30 mouse cellular contexts compared by ENCODE assay signal in the genomic region with DNA sequence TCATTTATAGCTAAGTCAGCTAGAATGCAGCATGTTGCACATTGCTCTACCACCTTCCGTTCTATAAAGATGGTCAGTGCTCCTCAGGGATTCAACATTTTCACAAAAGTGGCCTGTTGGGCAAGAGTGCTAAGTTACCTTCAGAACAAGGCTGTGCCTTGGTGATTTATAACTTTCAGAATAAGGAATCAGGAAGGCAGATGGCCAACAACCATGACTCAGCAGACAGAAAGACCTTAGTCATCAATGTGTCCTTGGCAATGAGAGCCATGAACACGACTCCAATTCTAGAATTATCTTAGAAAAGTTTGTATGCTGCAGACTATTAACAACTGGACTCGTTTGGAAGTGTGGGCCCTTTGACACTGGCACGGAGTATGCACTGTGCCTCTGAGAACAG. TPM values are rescaled to one million over a fixed set of nuclear protein-coding genes. Genes with fewer than 3 reads are reported as not detected.
DNase-seq lines count a peak whose midpoint lies in the region; ATAC-seq and TF ChIP-seq lines count a peak whose summit lies in the region.
"Had no signal": no experiment of that assay in that cellular context is flagged by ENCODE, and none has a peak within 500 bp of the region (broad histone marks: within the 10 kb centered on the region; RNA-seq: fewer than 3 reads in every experiment).

No protein-coding gene starts in this region.

- no peaks in the 10 kb centered on the region for H3K36me3 ChIP-seq in ES-E14 (ENCODE audit: control insufficient read depth, insufficient read depth, low read length, poor library complexity, severe bottlenecking)
- H3K36me3 ChIP-seq in midbrain, embryonic 11.5 days (ENCODE audit: control insufficient read depth, insufficient read depth, low read length), result no peaks in the 10 kb centered on the region
- H3K36me3 ChIP-seq in midbrain, postnatal 0 days (ENCODE audit: insufficient read depth, low read length), result no peaks in the 10 kb centered on the region
- H3K36me3 ChIP-seq: embryonic facial prominence, embryonic 13.5 days; heart, embryonic 10.5 days; hindbrain, embryonic 15.5 days; limb, embryonic 12.5 days had no signal

- H3K9ac ChIP-seq in ES-E14 (ENCODE audit: insufficient read depth, low read depth, low read length, poor library complexity, severe bottlenecking), result no peak overlapping the region
- H3K9ac ChIP-seq in midbrain, embryonic 11.5 days (ENCODE audit: low read length), result no peak overlapping the region
- H3K9ac ChIP-seq in midbrain, postnatal 0 days (replicated peaks; ENCODE audit: low read length, poor library complexity, severe bottlenecking), result no peak overlapping the region
- H3K9ac ChIP-seq: embryonic facial prominence, embryonic 13.5 days; forebrain, embryonic 13.5 days; hindbrain, embryonic 15.5 days; limb, embryonic 12.5 days; liver, postnatal 0 days had no signal

- H3K9me3 ChIP-seq in ES-E14 (ENCODE audit: control insufficient read depth, insufficient read depth, low read depth, low read length), result no peaks in the 10 kb centered on the region
- no peaks in the 10 kb centered on the region for H3K9me3 ChIP-seq in midbrain, embryonic 11.5 days (ENCODE audit: control insufficient read depth, low read length)
- no peaks in the 10 kb centered on the region for H3K9me3 ChIP-seq in midbrain, postnatal 0 days (ENCODE audit: low read length)
- H3K9me3 ChIP-seq: embryonic facial prominence, embryonic 13.5 days; forebrain, embryonic 13.5 days; heart, embryonic 10.5 days; hindbrain, embryonic 15.5 days; limb, embryonic 12.5 days had no signal

- no peak overlapping the region for H3K4me3 ChIP-seq in ES-E14 (ENCODE audit: insufficient read depth in 1 of 2, low read depth in 1 of 2, low read length in 2 of 2, poor library complexity in 1 of 2, severe bottlenecking in 1 of 2)
- H3K4me3 ChIP-seq in midbrain, embryonic 11.5 days (ENCODE audit: low read depth, low read length), result no peak overlapping the region
- H3K4me3 ChIP-seq in midbrain, postnatal 0 days (ENCODE audit: low read depth, low read length), result no peak overlapping the region
- H3K4me3 ChIP-seq: embryonic facial prominence, embryonic 13.5 days; erythroblast, embryonic 14.5 days; forebrain, embryonic 13.5 days; heart, embryonic 10.5 days; hindbrain, embryonic 15.5 days; limb, embryonic 12.5 days had no signal

- no peaks in the 10 kb centered on the region for H3K27me3 ChIP-seq in midbrain, embryonic 11.5 days (ENCODE audit: control insufficient read depth, insufficient read depth, low read length)
- no peaks in the 10 kb centered on the region for H3K27me3 ChIP-seq in midbrain, postnatal 0 days (ENCODE audit: insufficient read depth, low read length)
- H3K27me3 ChIP-seq: embryonic facial prominence, embryonic 13.5 days; forebrain, embryonic 13.5 days; hindbrain, embryonic 15.5 days; limb, embryonic 12.5 days had no signal

- 88% methylated on average over 4 of the region's 4 CpGs for WGBS in midbrain, embryonic 11.5 days
- WGBS in midbrain, postnatal 0 days, result 89% methylated on average over 4 of the region's 4 CpGs

- no peak for TF ChIP-seq CTCF in midbrain, postnatal 0 days (IDR thresholded peaks at IDR 0.05)

- DNase-seq in 416B (ENCODE audit: low read depth) (peak; percentile 13), ES-E14 (ENCODE audit: low read depth, low spot score) (no peak)
- peak; percentile 78 to 95 for DNase-seq in adrenal gland, adult (ENCODE audit: inconsistent age in 2 of 2, low spot score in 1 of 2)
- peak; percentile 66 for DNase-seq in adrenal gland, postnatal 25 days
- no peak for DNase-seq in spleen, postnatal 4 days (ENCODE audit: low spot score in 2 of 2)
- no peak for DNase-seq in left cerebral cortex, postnatal 36 days (ENCODE audit: low spot score in 2 of 2)
- DNase-seq in midbrain, embryonic 11.5 days (ENCODE audit: low spot score, missing footprints), result no peak
- no peak for DNase-seq in midbrain, postnatal 0 days (ENCODE audit: low spot score)
- DNase-seq: cerebellum, adult 2 months; cerebellum, postnatal 25 days; liver, postnatal 0 days had no signal

- no peaks in the 10 kb centered on the region for H3K4me1 ChIP-seq in ES-E14 (ENCODE audit: control insufficient read depth in 2 of 2, insufficient read depth in 2 of 2, low read length in 2 of 2, poor library complexity in 1 of 2)
- no peaks in the 10 kb centered on the region for H3K4me1 ChIP-seq in midbrain, embryonic 11.5 days (ENCODE audit: control insufficient read depth, insufficient read depth, low read length)
- H3K4me1 ChIP-seq in midbrain, postnatal 0 days (ENCODE audit: insufficient read depth, low read length), result no peaks in the 10 kb centered on the region
- H3K4me1 ChIP-seq: embryonic facial prominence, embryonic 13.5 days; forebrain, embryonic 13.5 days; heart, embryonic 10.5 days; hindbrain, embryonic 15.5 days; limb, embryonic 12.5 days had no signal

- H3K4me2 ChIP-seq in midbrain, embryonic 11.5 days, result no peak overlapping the region
- no peak overlapping the region for H3K4me2 ChIP-seq in midbrain, postnatal 0 days (ENCODE audit: low read depth, low read length, poor library complexity, severe bottlenecking)
- H3K4me2 ChIP-seq: embryonic facial prominence, embryonic 13.5 days; forebrain, embryonic 13.5 days; hindbrain, embryonic 15.5 days; limb, embryonic 12.5 days; liver, embryonic 11.5 days had no signal

- in situ Hi-C loops in ES-E14 (cut with MboI; ENCODE audit: low sequenced_read_pairs in 2 of 2, unreplicated experiment in 2 of 2), result no loop called here

- no peak for ATAC-seq in midbrain, embryonic 11.5 days (ENCODE audit: low FRiP score)
- no peak for ATAC-seq in midbrain, postnatal 0 days (ENCODE audit: low FRiP score)
- ATAC-seq: forebrain, embryonic 13.5 days; intestine, embryonic 16.5 days; liver, postnatal 0 days; lung, postnatal 0 days; midbrain, embryonic 16.5 days had no signal

- intact Hi-C loops in left cerebral cortex, postnatal 36 days (cut with DNase I), result no loop called here

- no peak overlapping the region for H3K27ac ChIP-seq in ES-E14 (ENCODE audit: insufficient read depth, low read depth, low read length, poor library complexity, severe bottlenecking)
- H3K27ac ChIP-seq in midbrain, embryonic 11.5 days (ENCODE audit: low read depth, low read length), result no peak overlapping the region
- H3K27ac ChIP-seq in midbrain, postnatal 0 days (ENCODE audit: low read depth, low read length), result no peak overlapping the region
- H3K27ac ChIP-seq: embryonic facial prominence, embryonic 13.5 days; forebrain, embryonic 13.5 days; heart, embryonic 10.5 days; hindbrain, embryonic 15.5 days; limb, embryonic 12.5 days; macrophage had no signal

TF ChIP-seq in ES-E14, 5 proteins besides CTCF, POLR2A, EP300 and RAD21:
- no peak for TF ChIP-seq ZC3H11A (IDR thresholded peaks at IDR 0.05; ENCODE audit: borderline replicate concordance, low read depth, low read length)
- TF ChIP-seq MAFK (IDR thresholded peaks at IDR 0.05; ENCODE audit: insufficient read depth, low read depth, low read length), result peak; percentile 59; the same call in 1 of the 2 replicates

RNA-seq across cellular contexts. Expression of a gene that starts 33.5 kb away (rescaled TPM):
- not detected in 2 replicates for total RNA-seq in ES-E14 (2012; rRNA removed)
- not detected in 2 replicates for total RNA-seq in adrenal gland, postnatal 25 days (2021)
- not detected for total RNA-seq in left cerebral cortex, postnatal 36 days (2021)
- not detected in 2 replicates for polyA plus RNA-seq in midbrain, embryonic 11.5 days (2014; fragmentation: Nextera tagmentation; extraction: Ambion mirVana)
- total RNA-seq in midbrain, postnatal 0 days (2014; rRNA removed), result not detected in 2 replicates
- not detected in 2 replicates for polyA plus RNA-seq in midbrain, postnatal 0 days (2015; fragmentation: Nextera tagmentation; extraction: Ambion mirVana)
- total RNA-seq: gastrocnemius, adult 8-10 months; granulocyte monocyte progenitor cell, adult 5-6 weeks; hematopoietic stem cell, adult 5-6 weeks; layer of hippocampus, postnatal 10 days had no signal
- polyA plus RNA-seq: cerebellum, adult 2 months; embryonic facial prominence, embryonic 13.5 days; erythroblast, embryonic 14.5 days; forebrain, embryonic 13.5 days; heart, embryonic 10.5 days; heart, embryonic 16.5 days; hindbrain, embryonic 15.5 days; intestine, embryonic 16.5 days; kidney, embryonic 14.5 days; limb, embryonic 12.5 days; liver, embryonic 11.5 days; liver, postnatal 0 days; macrophage; midbrain, embryonic 16.5 days; neural tube, embryonic 14.5 days; small intestine, adult 2 months had no signal

Comparison
In these comparisons a context has a peak if more than half of its experiments do, and no peak if none do; other contexts are left out.
1. DNase-seq: peak in 416B (single experiment), adrenal gland, adult (2 of 2) and adrenal gland, postnatal 25 days (single experiment); none in ES-E14 (single experiment), spleen, postnatal 4 days (0 of 2), left cerebral cortex, postnatal 36 days (0 of 2), midbrain, embryonic 11.5 days (single experiment) and midbrain, postnatal 0 days (single experiment).